Mouse (Mus musculus): ENCODE results near the gene Nkg7. TPM values are rescaled to one million over a fixed set of nuclear protein-coding genes. Genes with fewer than 3 reads are reported as not detected.
A peak's percentile ranks its signal among the peaks of the same experiment; 100 is the strongest.

The Nkg7 gene
- polyA plus RNA-seq, 1 experiment: not detected

- TF ChIP-seq POLR2A (IDR thresholded peaks at IDR 0.05; ENCODE audit: borderline replicate concordance, extremely low read depth, insufficient read depth, insufficient read length, poor library complexity, severe bottlenecking) (no peak), CTCF (IDR thresholded peaks at IDR 0.05; ENCODE audit: borderline replicate concordance, extremely low read depth, insufficient read depth, insufficient read length) (no peak)
- no peak for DNase-seq (ENCODE audit: low read depth)
Observed at GRCm38 (mm10) chr7:43448246-43448645, 11.4 kb downstream of the Nkg7 start.

DNA sequence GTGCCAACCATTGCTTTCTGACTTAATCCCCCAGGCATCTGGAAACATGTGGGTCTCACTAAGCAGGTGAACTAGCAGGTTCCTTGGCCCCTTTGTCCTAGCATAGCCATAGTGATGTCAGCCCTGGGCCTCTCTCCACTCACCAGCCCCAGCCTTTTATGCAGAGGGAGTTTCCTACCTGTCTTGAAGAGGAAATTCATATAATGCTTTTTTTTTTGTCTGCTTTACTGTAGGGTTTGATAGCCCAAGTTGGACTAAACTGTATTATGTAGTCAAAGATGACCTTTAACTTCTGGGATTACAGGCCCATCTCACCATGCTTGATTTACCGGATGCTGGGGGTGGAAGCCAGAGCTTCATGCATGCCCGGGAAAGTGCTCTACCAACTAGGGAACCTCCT is 12.9 kb downstream of the Nkg7 start:
- no peak for TF ChIP-seq CTCF (IDR thresholded peaks at IDR 0.05; ENCODE audit: borderline replicate concordance, extremely low read depth, insufficient read depth, insufficient read length)
- no peak for TF ChIP-seq POLR2A (IDR thresholded peaks at IDR 0.05; ENCODE audit: borderline replicate concordance, extremely low read depth, insufficient read depth, insufficient read length, poor library complexity, severe bottlenecking)
- DNase-seq (ENCODE audit: low read depth): no peak

- TF ChIP-seq POLR2A (IDR thresholded peaks at IDR 0.05; ENCODE audit: borderline replicate concordance, extremely low read depth, insufficient read depth, insufficient read length, poor library complexity, severe bottlenecking): no peak
- no peak for TF ChIP-seq CTCF (IDR thresholded peaks at IDR 0.05; ENCODE audit: borderline replicate concordance, extremely low read depth, insufficient read depth, insufficient read length)
- DNase-seq (ENCODE audit: low read depth): no peak
Observed at GRCm38 (mm10) chr7:43451726-43452125, 14.9 kb downstream of the Nkg7 start.

DNA sequence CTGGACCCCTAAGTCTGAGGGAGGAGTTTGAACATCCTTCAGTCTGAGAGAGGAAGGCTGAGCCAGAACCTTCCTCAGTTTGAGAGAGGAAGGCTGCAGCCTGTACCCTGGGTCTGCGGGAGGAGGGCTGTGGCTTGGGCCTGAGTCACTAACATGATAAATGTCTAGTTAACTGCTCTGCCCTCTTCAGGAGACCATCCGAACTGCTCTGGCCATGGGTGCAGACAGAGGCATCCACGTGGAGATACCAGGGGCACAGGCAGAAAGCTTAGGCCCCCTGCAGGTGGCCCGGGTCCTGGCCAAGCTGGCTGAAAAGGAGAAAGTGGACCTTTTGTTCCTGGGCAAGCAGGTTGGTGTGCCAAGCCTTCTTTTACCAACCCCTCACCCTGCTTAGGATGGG is 15.7 kb downstream of the Nkg7 start:
- TF ChIP-seq POLR2A (IDR thresholded peaks at IDR 0.05; ENCODE audit: borderline replicate concordance, extremely low read depth, insufficient read depth, insufficient read length, poor library complexity, severe bottlenecking): no peak
- peak; percentile 14; the same call in 1 of the 2 replicates for TF ChIP-seq CTCF (IDR thresholded peaks at IDR 0.05; ENCODE audit: borderline replicate concordance, extremely low read depth, insufficient read depth, insufficient read length)
- DNase-seq (ENCODE audit: low read depth): no peak

GRCm38 (mm10) chr7:43453599-43454355 is 16.9 kb downstream of the Nkg7 start:
- TF ChIP-seq CTCF (IDR thresholded peaks at IDR 0.05; ENCODE audit: borderline replicate concordance, extremely low read depth, insufficient read depth, insufficient read length) (no peak), POLR2A (IDR thresholded peaks at IDR 0.05; ENCODE audit: borderline replicate concordance, extremely low read depth, insufficient read depth, insufficient read length, poor library complexity, severe bottlenecking) (no peak)
- DNase-seq (ENCODE audit: low read depth): no peak

- TF ChIP-seq CTCF (IDR thresholded peaks at IDR 0.05; ENCODE audit: borderline replicate concordance, extremely low read depth, insufficient read depth, insufficient read length): no peak
- no peak for DNase-seq (ENCODE audit: low read depth)
Observed at GRCm38 (mm10) chr7:43454371-43454770, 17.5 kb downstream of the Nkg7 start.

DNA sequence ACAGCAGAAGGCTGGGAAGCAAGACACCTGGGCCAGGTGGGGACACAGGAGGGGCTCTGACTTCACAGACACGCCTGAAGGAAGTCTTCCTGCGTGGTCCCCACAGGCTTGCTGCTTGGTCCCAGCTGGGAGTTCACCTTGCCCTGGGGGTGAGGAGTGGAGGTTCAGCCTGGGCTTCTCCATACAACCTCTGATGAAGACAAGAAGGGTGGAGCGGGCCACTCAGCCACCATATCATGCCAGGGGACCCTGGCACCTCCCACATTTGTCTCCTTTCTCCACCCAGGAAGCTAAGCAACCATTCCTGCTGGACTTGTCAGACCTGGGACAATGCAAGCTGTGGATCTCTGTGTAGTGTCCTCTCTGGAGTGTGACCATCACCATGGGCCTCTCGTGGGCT is 26.0 kb downstream of the Nkg7 start, which contains the start of gene Vsig10l:
Gene Vsig10l (plus strand): TSS at position 301 of the 400 bp plus-strand sequence.
- TF ChIP-seq CTCF (IDR thresholded peaks at IDR 0.05; ENCODE audit: borderline replicate concordance, extremely low read depth, insufficient read depth, insufficient read length): no peak
- TF ChIP-seq POLR2A (IDR thresholded peaks at IDR 0.05; ENCODE audit: borderline replicate concordance, extremely low read depth, insufficient read depth, insufficient read length, poor library complexity, severe bottlenecking): no peak
- no peak for DNase-seq (ENCODE audit: low read depth)

DNA sequence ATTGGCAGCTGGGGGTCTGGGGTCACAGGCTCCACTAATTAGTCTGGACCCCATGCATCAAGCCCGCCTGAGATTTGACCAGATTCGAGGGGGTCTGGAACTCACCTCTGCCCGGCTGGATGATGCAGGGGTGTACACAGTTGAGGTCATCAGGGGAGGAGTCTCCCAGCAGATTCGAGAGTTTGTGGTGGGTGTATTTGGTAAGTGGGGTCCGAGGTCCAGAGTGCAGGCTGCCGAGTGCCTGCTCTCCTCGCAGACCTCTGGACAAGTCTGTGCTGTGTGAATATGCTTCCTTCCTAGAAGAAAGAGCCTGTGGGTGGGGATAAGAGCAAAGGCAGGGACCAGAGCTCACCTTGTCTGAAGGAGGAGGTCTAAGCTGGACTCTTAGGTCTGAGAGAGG is 27.1 kb downstream of the Nkg7 start:
- TF ChIP-seq CTCF (IDR thresholded peaks at IDR 0.05; ENCODE audit: borderline replicate concordance, extremely low read depth, insufficient read depth, insufficient read length) (no peak), POLR2A (IDR thresholded peaks at IDR 0.05; ENCODE audit: borderline replicate concordance, extremely low read depth, insufficient read depth, insufficient read length, poor library complexity, severe bottlenecking) (no peak)
- no peak for DNase-seq (ENCODE audit: low read depth)

- TF ChIP-seq POLR2A (IDR thresholded peaks at IDR 0.05; ENCODE audit: borderline replicate concordance, extremely low read depth, insufficient read depth, insufficient read length, poor library complexity, severe bottlenecking) (no peak), CTCF (IDR thresholded peaks at IDR 0.05; ENCODE audit: borderline replicate concordance, extremely low read depth, insufficient read depth, insufficient read length) (peak; percentile 33; the same call in 1 of the 2 replicates)
- no peak for DNase-seq (ENCODE audit: low read depth)
Observed at GRCm38 (mm10) chr7:43464864-43465343, 28.0 kb downstream of the Nkg7 start.

GRCm38 (mm10) chr7:43465344-43466098 is 28.6 kb downstream of the Nkg7 start:
- peak; percentile 95 for DNase-seq (ENCODE audit: low read depth)
- TF ChIP-seq POLR2A (IDR thresholded peaks at IDR 0.05; ENCODE audit: borderline replicate concordance, extremely low read depth, insufficient read depth, insufficient read length, poor library complexity, severe bottlenecking): no peak
- no peak for TF ChIP-seq CTCF (IDR thresholded peaks at IDR 0.05; ENCODE audit: borderline replicate concordance, extremely low read depth, insufficient read depth, insufficient read length)

- peak; percentile 88 for DNase-seq (ENCODE audit: low read depth)
- TF ChIP-seq CTCF (IDR thresholded peaks at IDR 0.05; ENCODE audit: borderline replicate concordance, extremely low read depth, insufficient read depth, insufficient read length) (peak; percentile 85), POLR2A (IDR thresholded peaks at IDR 0.05; ENCODE audit: borderline replicate concordance, extremely low read depth, insufficient read depth, insufficient read length, poor library complexity, severe bottlenecking) (no peak)
Observed at GRCm38 (mm10) chr7:43466099-43466694, 29.3 kb downstream of the Nkg7 start.

Measured in brain, embryonic 14.5 days (tissue).